Comparison of ENCODE assay signal across 7 mouse cellular contexts in the genomic region with DNA sequence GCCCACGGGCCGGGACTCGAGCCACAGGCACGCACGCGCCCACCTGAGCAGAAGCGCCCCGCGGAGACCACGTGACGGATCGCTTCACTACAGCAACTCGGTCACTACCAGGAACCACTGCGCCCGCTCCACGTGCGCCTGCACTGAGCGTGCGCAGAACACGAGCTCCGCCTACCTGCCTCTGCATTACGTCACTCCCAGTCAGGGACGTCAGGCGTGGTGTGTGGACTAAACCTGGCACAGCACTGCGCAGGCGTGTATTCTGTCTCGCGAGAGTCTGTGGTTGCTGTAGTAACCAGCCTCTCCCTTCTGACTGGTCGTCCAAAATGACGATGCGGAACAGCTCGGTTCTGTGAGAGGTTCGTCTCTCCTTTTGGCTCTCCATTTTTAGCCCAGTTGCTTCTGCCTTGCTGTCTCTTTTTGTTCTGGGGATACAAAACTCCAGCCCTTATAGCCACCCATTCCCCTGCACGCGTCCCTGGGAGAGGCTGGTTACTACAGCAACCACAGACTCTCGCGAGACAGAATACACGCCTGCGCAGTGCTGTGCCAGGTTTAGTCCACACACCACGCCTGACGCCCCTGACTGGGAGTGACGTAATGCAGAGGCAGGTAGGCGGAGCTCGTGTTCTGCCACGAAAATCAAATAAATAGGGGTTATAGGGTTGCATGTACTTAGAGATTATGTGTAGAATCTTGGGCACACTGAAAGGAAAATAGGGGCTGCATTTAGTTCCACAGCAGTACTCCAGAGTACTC. TPM values are rescaled to one million over a fixed set of nuclear protein-coding genes. Genes with fewer than 3 reads are reported as not detected.
A peak's percentile ranks its signal among the peaks of the same experiment; 100 is the strongest.
DNase-seq lines count a peak whose midpoint lies in the region; ATAC-seq and TF ChIP-seq lines count a peak whose summit lies in the region.

A gene (minus strand): TSS at position 160 of the 759 bp plus-strand sequence.

- no peak for TF ChIP-seq CTCF in kidney, adult 2 months (conservative IDR thresholded peaks at IDR 0.05; ENCODE audit: insufficient read depth, insufficient read length, low read depth, low read length)
- TF ChIP-seq CTCF in spleen, adult 2 months (IDR thresholded peaks at IDR 0.05; ENCODE audit: extremely low read depth, insufficient read depth, insufficient read length, insufficient replicate concordance) = no peak

- H3K9ac ChIP-seq in embryonic facial prominence, embryonic 11.5 days (replicated peaks; ENCODE audit: low read length) = peak within 1 kb of the TSS; percentile 70
- H3K9ac ChIP-seq in limb, embryonic 12.5 days (replicated peaks) = peak within 1 kb of the TSS; percentile 77
- H3K9ac ChIP-seq in midbrain, embryonic 15.5 days = peak within 1 kb of the TSS; percentile 72

- ATAC-seq in embryonic facial prominence, embryonic 11.5 days (replicated peaks; ENCODE audit: insufficient number of reproducible peaks, low FRiP score, low TSS enrichment, low read depth) = peak; percentile 98
- ATAC-seq in limb, embryonic 12.5 days (ENCODE audit: insufficient number of reproducible peaks, insufficient read depth, low FRiP score, low TSS enrichment, low read depth) = peak; percentile 97
- peak; percentile 97 for ATAC-seq in midbrain, embryonic 15.5 days (replicated peaks)

- peak; percentile 98 for DNase-seq in adrenal gland, postnatal 14 days
- peak; percentile 97 for DNase-seq in embryonic facial prominence, embryonic 11.5 days (ENCODE audit: low spot score)
- peak; percentile 99 for DNase-seq in heart, adult 18-20 months
- peak; percentile 99 for DNase-seq in kidney, adult 2 months
- DNase-seq in spleen, adult 2 months (ENCODE audit: low read depth in 1 of 2, low spot score in 2 of 2) = peak; percentile 97

- TF ChIP-seq POLR2A in kidney, adult 2 months (IDR thresholded peaks at IDR 0.05; ENCODE audit: low read depth, low read length) = peak; percentile 21
- TF ChIP-seq POLR2A in spleen, adult 2 months (IDR thresholded peaks at IDR 0.05; ENCODE audit: low read depth, low read length) = peak; percentile 41

- no peaks in the 10 kb centered on the region for H3K4me1 ChIP-seq in embryonic facial prominence, embryonic 11.5 days (ENCODE audit: control insufficient read depth, insufficient read depth, low read length)
- peaks cover 5% of the 10 kb centered on the region; the same call in 1 of the 2 replicates for H3K4me1 ChIP-seq in kidney, adult 2 months (ENCODE audit: control insufficient read depth, insufficient read depth, low read length)
- H3K4me1 ChIP-seq in limb, embryonic 12.5 days (replicated peaks) = peaks cover 18% of the 10 kb centered on the region
- peaks cover 21% of the 10 kb centered on the region for H3K4me1 ChIP-seq in midbrain, embryonic 15.5 days
- H3K4me1 ChIP-seq in spleen, adult 2 months (ENCODE audit: control insufficient read depth, insufficient read depth, insufficient read length) = peaks cover 5% of the 10 kb centered on the region; the same call in 1 of the 2 replicates

- 0 out of 2 replicates have a peak within 1 kb of the TSS, but pooled peaks have one; percentile 32 for H3K27ac ChIP-seq in embryonic facial prominence, embryonic 11.5 days (replicated peaks; ENCODE audit: low read depth, low read length)
- H3K27ac ChIP-seq in kidney, adult 2 months (ENCODE audit: insufficient read depth, low read depth, low read length) = peak within 1 kb of the TSS; percentile 63; the same call in 1 of the 2 replicates
- peak within 1 kb of the TSS; percentile 64; the same call in 1 of the 2 replicates for H3K27ac ChIP-seq in limb, embryonic 12.5 days
- peak within 1 kb of the TSS; percentile 91 for H3K27ac ChIP-seq in midbrain, embryonic 15.5 days
- peak within 1 kb of the TSS; percentile 73 for H3K27ac ChIP-seq in spleen, adult 2 months (ENCODE audit: insufficient read depth, low read length)

- H3K9me3 ChIP-seq in embryonic facial prominence, embryonic 11.5 days (replicated peaks; ENCODE audit: control insufficient read depth, low read length) = no peaks in the 10 kb centered on the region
- H3K9me3 ChIP-seq in limb, embryonic 12.5 days = no peaks in the 10 kb centered on the region
- H3K9me3 ChIP-seq in midbrain, embryonic 15.5 days = no peaks in the 10 kb centered on the region

- peak within 1 kb of the TSS; percentile 69 for H3K4me2 ChIP-seq in embryonic facial prominence, embryonic 11.5 days (ENCODE audit: low read depth, low read length)
- peak within 1 kb of the TSS; percentile 68 for H3K4me2 ChIP-seq in limb, embryonic 12.5 days
- peak within 1 kb of the TSS; percentile 56 for H3K4me2 ChIP-seq in midbrain, embryonic 15.5 days

- H3K36me3 ChIP-seq in embryonic facial prominence, embryonic 11.5 days (replicated peaks; ENCODE audit: control insufficient read depth, insufficient read depth, low read depth, low read length) = no peaks in the 10 kb centered on the region; the same call in 1 of the 2 replicates
- no peaks in the 10 kb centered on the region; the same call in 1 of the 2 replicates for H3K36me3 ChIP-seq in kidney, adult 2 months (ENCODE audit: control insufficient read depth, insufficient read depth, low read length)
- peaks cover 22% of the 10 kb centered on the region for H3K36me3 ChIP-seq in limb, embryonic 12.5 days
- peaks cover 7% of the 10 kb centered on the region; the same call in 1 of the 2 replicates for H3K36me3 ChIP-seq in midbrain, embryonic 15.5 days (replicated peaks)
- H3K36me3 ChIP-seq in spleen, adult 2 months (ENCODE audit: control insufficient read depth, insufficient read depth, low read length) = peaks cover 8% of the 10 kb centered on the region

- no peaks in the 10 kb centered on the region for H3K27me3 ChIP-seq in embryonic facial prominence, embryonic 11.5 days (ENCODE audit: control insufficient read depth, insufficient read depth, low read length)
- H3K27me3 ChIP-seq in kidney, adult 2 months (replicated peaks; ENCODE audit: control insufficient read depth, insufficient read depth, low read length) = no peaks in the 10 kb centered on the region
- H3K27me3 ChIP-seq in limb, embryonic 12.5 days = peaks cover 19% of the 10 kb centered on the region
- H3K27me3 ChIP-seq in midbrain, embryonic 15.5 days (replicated peaks) = 0 out of 2 replicates have a peak, but pooled peaks cover under 1% of the 10 kb centered on the region
- no peaks in the 10 kb centered on the region for H3K27me3 ChIP-seq in spleen, adult 2 months (ENCODE audit: control insufficient read depth, insufficient read depth, low read length)

- WGBS in embryonic facial prominence, embryonic 11.5 days = under 1% methylated on average over 45 of the region's 45 CpGs
- under 1% methylated on average over 45 of the region's 45 CpGs for WGBS in kidney, adult 2 months
- WGBS in limb, embryonic 12.5 days = under 1% methylated on average over 45 of the region's 45 CpGs
- WGBS in midbrain, embryonic 15.5 days = under 1% methylated on average over 45 of the region's 45 CpGs
- under 1% methylated on average over 45 of the region's 45 CpGs for WGBS in spleen, adult 2 months

- H3K4me3 ChIP-seq in embryonic facial prominence, embryonic 11.5 days (ENCODE audit: low read depth, low read length) = peak within 1 kb of the TSS; percentile 61
- peak within 1 kb of the TSS; percentile 83 for H3K4me3 ChIP-seq in kidney, adult 2 months (ENCODE audit: insufficient read depth, low read depth, low read length)
- H3K4me3 ChIP-seq in limb, embryonic 12.5 days (replicated peaks) = peak within 1 kb of the TSS; percentile 67
- H3K4me3 ChIP-seq in midbrain, embryonic 15.5 days = peak within 1 kb of the TSS; percentile 64
- H3K4me3 ChIP-seq in spleen, adult 2 months (ENCODE audit: extremely low read depth, insufficient read depth, insufficient read length) = peak within 1 kb of the TSS; percentile 91

RNA-seq across cellular contexts. Expression of the gene that starts here (rescaled TPM):
- total RNA-seq in adrenal gland, postnatal 14 days (2021) = 12.7 and 13.7 TPM in 2 replicates
- polyA plus RNA-seq in embryonic facial prominence, embryonic 11.5 days (2014; fragmentation: Nextera tagmentation; extraction: Ambion mirVana) = 22.2 and 22.4 TPM in 2 replicates
- 1 to 10 TPM; 5.0 to 5.5 TPM for total RNA-seq in heart, adult 18-20 months (2021)
- 3.6 and 3.7 TPM in 2 replicates for polyA plus RNA-seq in kidney, adult 2 months (2012; rRNA removed)
- 17.4 and 20.7 TPM in 2 replicates for polyA plus RNA-seq in limb, embryonic 12.5 days (2016; fragmentation: Nextera tagmentation; extraction: Ambion mirVana)
- 9.7 and 10.9 TPM in 2 replicates for polyA plus RNA-seq in midbrain, embryonic 15.5 days (2015; fragmentation: Nextera tagmentation; extraction: Ambion mirVana)
- 1.9 and 2.3 TPM in 2 replicates for polyA plus RNA-seq in spleen, adult 2 months (2012; rRNA removed)

Comparison
In these comparisons a context has a peak if more than half of its experiments do, and no peak if none do; other contexts are left out.
1. Peak in every context shown above with its lines: DNase-seq, ATAC-seq, H3K4me3 ChIP-seq and H3K27ac ChIP-seq.
2. H3K27ac ChIP-seq: peak in every context shown above with its lines; median percentile 91 in midbrain, embryonic 15.5 days; 73 in spleen, adult 2 months; 64 in limb, embryonic 12.5 days; 63 in kidney, adult 2 months; 32 in embryonic facial prominence, embryonic 11.5 days.